Mouse (Mus musculus) cerebellum, adult 2 months (tissue): ENCODE data around the gene Rps29.

Experiments used
- CTCF ChIP-seq: fragments of 200-500 bp; IDR thresholded peaks from 2 replicates; pipeline ENCODE4 v1.5.1; 2011; ENCODE audit warnings: low read depth, mild to moderate bottlenecking, control low read depth, low read length, moderate library complexity, borderline replicate concordance; ENCODE audit not compliant: insufficient read depth
- POLR2A ChIP-seq: fragments of 200-500 bp; IDR thresholded peaks from 2 replicates; pipeline ENCODE4 v1.6.1; 2011; ENCODE audit warnings: low read length, control low read depth, borderline replicate concordance; ENCODE audit not compliant: insufficient read depth

GRCm38 (mm10) chr12:69131267-69131666 is 27.7 kb downstream of the Rps29 start:
- TF ChIP-seq POLR2A: no peak
- no peak for TF ChIP-seq CTCF
